Mouse (Mus musculus) monocyte, adult 2 months (primary cell): Measurements from ENCODE around the gene Kcna2.

Experiments used
- DNase-seq, 2 experiments: peaks; one replicate each; pipeline ENCODE4 v3.0.0; 2022; ENCODE audit warnings: low spot score in 2 of 2, low read depth in 1 of 2

Kcna2 gene

DNA sequence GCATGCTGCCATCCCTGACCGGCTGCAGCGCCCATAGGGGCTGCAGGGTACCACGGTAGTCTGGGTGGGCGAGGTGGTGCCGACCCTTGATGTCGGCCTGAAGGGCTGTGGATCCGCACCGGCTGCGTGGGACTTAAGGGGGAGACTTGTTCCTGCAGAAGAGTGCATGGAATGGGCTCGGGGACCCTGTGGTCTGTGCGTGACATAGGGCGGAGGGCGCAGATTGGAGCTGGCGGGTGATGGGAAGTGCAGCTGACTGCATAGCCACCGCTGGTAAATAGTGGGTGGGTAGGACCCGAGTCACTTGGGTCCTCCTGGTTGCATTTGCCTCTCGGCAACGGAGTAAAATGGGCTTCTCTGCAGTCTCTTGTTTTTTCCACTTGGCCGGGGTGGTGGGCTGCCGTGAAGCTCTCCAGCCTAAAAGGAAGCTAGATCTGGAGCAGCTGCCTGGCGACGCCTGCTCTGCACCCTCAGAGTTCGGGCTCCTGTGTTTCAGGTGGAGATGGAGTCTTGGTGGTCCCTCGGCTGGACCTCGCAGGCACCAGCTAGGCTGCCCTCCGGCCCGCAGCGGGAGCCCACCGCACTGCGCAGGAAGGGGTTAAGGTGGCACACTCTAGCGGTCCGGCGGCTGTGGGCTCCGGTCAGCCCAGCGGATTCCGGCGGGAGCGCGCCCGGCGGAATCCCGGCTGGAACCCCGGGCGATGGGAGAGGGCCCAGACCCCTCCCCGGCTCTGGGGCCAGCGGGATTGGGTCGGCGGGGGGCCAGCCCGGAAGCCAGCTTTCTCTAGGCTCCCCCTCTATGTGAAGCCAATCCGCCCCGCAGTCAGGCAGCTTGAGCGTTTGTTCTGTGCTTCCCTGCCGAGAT, 1.1 kb downstream of the Kcna2 start:
- no peak for DNase-seq

DNA sequence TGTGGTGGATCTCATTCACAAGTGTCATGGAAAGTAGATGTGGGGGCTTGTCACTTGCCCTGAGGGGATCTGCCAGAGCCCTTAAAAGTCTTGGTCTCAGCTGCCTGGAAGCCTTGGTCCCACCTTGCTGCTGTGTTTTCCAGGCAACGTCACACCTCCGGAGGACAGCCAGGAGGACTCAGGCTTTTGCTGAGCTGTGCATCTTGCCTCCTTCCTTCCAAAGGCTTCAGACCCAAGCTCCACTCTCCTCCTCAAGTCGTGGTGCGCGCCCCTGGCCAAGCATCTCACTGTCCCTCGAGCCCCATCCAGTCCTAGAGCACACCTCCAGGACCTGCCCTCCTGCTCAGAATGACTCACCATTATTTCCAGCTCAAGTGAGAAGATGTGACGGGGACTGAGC, 2.1 kb downstream of the Kcna2 start:
- DNase-seq: no peak

DNA sequence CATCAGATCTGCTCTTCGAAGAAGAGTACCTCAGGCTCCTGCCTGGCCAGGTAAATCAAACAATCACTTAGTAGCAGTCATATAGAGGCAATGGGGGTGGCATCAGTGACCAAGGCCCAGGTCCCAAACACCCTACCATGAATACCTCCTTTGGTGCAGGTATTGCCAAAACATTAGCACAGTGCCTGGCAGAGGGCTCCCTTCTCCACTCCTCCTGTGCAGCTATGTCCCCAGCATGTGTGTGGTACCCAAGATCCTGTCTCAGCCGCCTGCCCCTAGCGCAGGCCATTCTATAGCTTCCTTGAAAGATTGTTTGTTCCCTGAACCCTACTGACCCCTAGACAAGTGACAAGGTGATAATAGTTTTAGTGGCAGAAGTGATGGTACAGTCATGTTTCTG, 2.5 kb downstream of the Kcna2 start:
- DNase-seq: no peak

DNA sequence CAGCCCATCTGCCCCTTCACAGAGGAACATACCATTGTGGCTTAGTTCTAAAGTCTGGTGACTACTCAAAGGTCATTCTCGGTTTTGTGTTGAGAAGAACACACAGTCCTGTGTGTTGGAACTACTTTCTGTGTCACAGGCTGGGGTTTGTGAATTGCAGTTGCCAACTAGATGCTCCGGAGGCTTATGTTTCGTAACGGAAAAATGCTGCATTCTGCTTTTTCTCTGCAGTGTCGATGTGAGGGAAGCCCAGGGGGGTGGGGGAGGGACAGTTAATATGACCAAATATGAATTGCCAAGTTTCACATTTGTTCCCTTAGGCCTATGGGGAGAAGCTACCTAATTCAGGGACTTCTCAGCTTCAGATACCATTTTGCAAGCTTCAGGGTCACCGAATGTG, 5.0 kb downstream of the Kcna2 start:
- DNase-seq: no peak

- no peak for DNase-seq
Measured at GRCm38 (mm10) chr3:107112498-107112897, 11.6 kb downstream of the Kcna2 start.

DNA sequence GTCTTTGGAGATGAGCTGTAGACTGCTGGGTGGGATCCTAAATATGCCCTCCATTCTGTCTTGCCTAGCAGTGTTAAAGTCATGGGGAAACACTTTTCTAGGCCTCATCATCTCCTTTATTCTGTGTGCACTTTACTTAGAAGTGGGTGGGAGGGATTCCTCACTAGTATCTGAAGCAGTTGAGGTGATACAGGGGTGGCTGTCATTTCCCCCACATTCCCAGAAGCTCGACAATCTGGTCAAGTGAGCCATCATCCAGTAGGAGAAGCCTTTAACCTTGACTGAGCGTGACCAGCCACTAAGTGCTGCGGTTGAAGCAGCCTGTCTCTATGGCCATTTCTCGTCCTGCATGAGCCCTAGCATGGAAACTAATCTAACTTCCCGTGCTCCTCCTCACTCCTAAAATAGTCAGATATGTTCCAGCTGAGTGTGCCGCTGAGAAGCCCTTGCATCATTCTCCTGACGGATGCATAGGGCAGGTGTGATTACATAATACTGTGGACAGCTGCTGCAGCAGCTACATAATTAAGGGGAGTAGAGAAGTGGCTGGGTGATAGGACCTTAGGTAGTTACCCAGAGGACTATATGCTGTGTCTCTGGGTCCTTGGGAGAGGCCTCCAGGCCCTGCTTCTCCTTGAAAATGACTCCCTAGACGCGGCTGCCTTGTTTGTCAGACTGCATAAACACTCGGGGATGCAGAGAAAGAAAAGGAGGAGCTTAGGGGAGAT, 12.2 kb downstream of the Kcna2 start:
- DNase-seq: no peak

- DNase-seq: no peak
Measured at GRCm38 (mm10) chr3:107113771-107114737, 13.1 kb downstream of the Kcna2 start.

- no peak for DNase-seq
Measured at GRCm38 (mm10) chr3:107114941-107115340, 14.0 kb downstream of the Kcna2 start.

DNA sequence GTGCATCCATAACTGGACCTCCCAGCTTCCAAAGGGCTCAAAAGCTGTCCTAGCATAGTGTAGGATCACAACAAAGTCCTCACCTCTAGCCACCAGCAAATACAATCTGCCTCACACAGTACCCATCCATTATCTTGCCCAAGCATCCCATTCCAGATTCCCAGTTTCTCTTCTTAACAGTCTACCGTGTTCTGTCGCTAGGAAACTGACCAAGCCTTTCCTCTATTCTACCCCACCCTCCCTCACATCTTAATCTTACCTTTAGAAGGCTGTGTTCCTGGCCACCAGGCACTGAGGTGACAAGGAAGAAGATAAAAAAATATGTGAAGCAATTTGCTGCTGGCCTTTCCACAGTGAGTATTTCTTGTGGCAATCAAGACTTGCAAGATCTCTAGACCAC, 14.8 kb downstream of the Kcna2 start:
- no peak for DNase-seq

DNA sequence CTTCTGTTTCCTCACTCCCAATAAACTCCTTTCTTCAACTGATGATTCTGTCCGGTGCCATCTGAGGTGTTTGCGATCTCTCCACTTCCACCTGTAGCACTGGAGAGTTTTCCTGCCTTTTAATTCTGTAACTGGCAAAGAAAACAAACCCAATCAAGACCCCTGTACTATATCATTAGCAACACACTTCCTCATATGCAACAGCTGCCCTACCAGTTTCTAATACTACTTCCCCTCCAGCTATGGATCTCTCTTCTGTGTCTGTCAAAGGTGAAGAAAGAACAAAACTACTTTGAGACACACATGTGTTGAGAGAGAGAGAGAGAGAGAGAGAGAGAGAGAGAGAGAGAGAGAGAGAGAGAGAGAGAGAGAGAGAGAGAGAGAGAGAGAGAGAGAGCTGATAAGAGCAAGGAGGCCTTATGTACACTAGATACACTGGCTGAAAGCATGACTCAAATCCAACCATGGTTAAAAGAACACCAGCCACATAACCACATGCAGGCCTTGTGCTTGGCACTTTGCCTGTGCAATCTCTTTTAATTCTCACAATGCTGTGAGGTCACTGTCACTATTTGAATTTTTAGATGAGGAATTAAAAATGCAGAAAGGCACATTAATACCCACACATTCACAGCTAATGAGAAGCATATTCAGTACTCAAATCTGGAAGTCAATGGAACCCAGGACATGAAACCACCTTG, 19.1 kb downstream of the Kcna2 start:
- no peak for DNase-seq

DNA sequence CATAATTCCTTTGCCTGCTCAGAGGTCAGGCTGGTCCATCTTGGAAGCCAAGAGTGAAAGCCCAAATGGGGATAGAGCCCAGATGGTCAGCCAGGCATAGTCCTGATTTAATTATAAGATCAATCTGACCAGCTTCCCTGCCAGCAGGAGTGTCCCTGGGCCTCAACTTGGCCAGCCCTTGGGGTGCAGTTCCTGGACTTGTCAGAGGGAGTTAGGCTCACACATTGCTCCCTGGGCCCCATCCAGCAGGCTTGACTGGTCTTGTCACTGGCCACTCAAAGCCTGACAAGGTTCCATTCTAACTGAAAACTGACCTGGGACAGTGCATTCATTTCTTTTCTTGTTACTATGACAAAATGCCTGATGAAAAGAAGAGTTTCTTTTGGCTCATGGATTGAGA, 21.4 kb downstream of the Kcna2 start:
- no peak for DNase-seq

- DNase-seq: no peak
Measured at GRCm38 (mm10) chr3:107127667-107128066, 26.7 kb downstream of the Kcna2 start.

GRCm38 (mm10) chr3:107128421-107128820, 27.5 kb downstream of the Kcna2 start:
- no peak for DNase-seq

GRCm38 (mm10) chr3:107129251-107129650, 28.3 kb downstream of the Kcna2 start:
- no peak for DNase-seq

DNA sequence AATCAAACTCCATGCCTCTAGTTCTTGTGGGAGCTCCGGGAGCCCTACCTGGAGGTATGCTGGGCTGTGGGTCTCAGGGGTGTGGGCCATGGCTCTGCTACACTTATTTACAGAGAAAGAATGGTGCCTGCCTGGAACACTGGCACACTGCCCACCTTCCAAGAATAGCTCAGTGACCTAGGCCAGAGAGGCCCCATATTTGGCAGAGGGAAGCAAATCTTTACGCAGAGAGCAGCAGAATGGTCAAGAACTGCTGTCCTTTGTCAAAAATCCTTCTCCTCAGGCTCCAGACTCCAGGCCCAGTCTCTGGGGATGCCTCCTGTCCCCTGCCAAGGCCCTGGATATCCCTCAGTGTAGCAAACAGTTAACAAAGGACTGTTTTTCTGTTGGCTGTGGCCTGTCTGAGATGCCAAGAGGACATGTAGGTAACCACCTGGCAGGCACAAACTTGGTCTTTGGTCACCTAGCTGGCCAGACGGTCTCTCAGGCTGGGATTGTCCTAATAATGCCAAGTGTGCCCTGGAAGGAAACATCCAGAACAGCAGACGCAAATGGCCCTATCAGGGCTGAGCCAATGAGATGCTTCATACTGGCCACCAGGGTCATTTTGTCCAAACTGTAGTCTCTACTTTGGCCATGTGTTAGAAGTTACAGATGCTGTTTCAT, 29.8 kb downstream of the Kcna2 start:
- no peak for DNase-seq

- DNase-seq: no peak
Measured at GRCm38 (mm10) chr3:107131846-107132245, 30.9 kb downstream of the Kcna2 start.

GRCm38 (mm10) chr3:107132651-107133050, 31.7 kb downstream of the Kcna2 start:
- no peak for DNase-seq

GRCm38 (mm10) chr3:107134457-107134856, 33.5 kb downstream of the Kcna2 start:
- no peak for DNase-seq

- DNase-seq: no peak
Measured at GRCm38 (mm10) chr3:107147126-107147525, 46.2 kb downstream of the Kcna2 start.

DNA sequence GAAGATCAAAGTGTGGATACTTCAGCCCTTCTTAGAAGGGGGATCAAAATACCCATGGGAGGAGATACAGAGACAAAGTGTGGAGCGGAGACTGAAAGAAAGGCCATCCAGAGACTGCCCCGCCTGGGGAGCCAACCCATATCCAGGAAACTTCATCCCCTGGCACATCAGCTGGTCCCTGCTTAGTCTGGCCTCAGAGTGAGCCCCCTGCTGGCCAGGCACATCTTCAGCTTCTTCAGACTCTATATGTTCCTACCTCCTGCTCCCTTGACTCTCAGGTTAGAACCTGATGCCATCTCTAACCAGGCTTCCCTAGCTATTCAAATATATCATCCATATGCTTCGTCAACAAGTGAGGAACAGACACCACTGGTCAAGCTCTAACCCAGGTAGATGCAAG, 48.1 kb downstream of the Kcna2 start:
- no peak for DNase-seq
